Mouse (Mus musculus) kidney, postnatal 14 days (tissue): Measurements from ENCODE around the gene Mid1.
"Not testable (repeated sequence)": the region's sequence is repeated elsewhere in the genome, so short reads cannot be mapped to it uniquely, and the experiment has no call there.

Source experiments
- DNase-seq: peaks from one replicate; pipeline ENCODE4 v3.0.0; 2022; ENCODE audit warnings: mixed read lengths

The Mid1 gene

GRCm38 (mm10) chrX:169890541-169890940, 205.5 kb downstream of the Mid1 start:
- DNase-seq: no peak

GRCm38 (mm10) chrX:169892100-169892499, 207.1 kb downstream of the Mid1 start:
- no peak for DNase-seq

- no peak for DNase-seq
These were observed 207.6 kb downstream of the Mid1 start for GRCm38 (mm10) chrX:169892631-169893030.

GRCm38 (mm10) chrX:169899227-169899950, 214.4 kb downstream of the Mid1 start:
- DNase-seq: no peak

- no peak for DNase-seq
These were observed 217.9 kb downstream of the Mid1 start for GRCm38 (mm10) chrX:169902860-169903259.

GRCm38 (mm10) chrX:169903656-169904055, 218.7 kb downstream of the Mid1 start:
- DNase-seq: no peak

- DNase-seq: peak; percentile 81
These were observed 221.1 kb downstream of the Mid1 start for GRCm38 (mm10) chrX:169906054-169906508.

- no peak for DNase-seq
These were observed 224.9 kb downstream of the Mid1 start for GRCm38 (mm10) chrX:169909898-169910297.

- peak; percentile 68 for DNase-seq
These were observed 230.7 kb downstream of the Mid1 start for GRCm38 (mm10) chrX:169915738-169916137.

GRCm38 (mm10) chrX:169922541-169922940, 237.5 kb downstream of the Mid1 start:
- no peak for DNase-seq

- DNase-seq: no peak
These were observed 238.4 kb downstream of the Mid1 start for GRCm38 (mm10) chrX:169923417-169923816.

- DNase-seq: no peak
These were observed 240.6 kb downstream of the Mid1 start for GRCm38 (mm10) chrX:169925600-169925999.

- DNase-seq: no peak
These were observed 242.3 kb downstream of the Mid1 start for GRCm38 (mm10) chrX:169927110-169927817.

- no peak for DNase-seq
These were observed 245.9 kb downstream of the Mid1 start for GRCm38 (mm10) chrX:169930868-169931267.

- DNase-seq: no peak
These were observed 248.2 kb downstream of the Mid1 start for GRCm38 (mm10) chrX:169933228-169933627.

- DNase-seq: no peak
These were observed 252.2 kb downstream of the Mid1 start for GRCm38 (mm10) chrX:169937119-169937719.

- DNase-seq: no peak
These were observed 255.5 kb downstream of the Mid1 start for GRCm38 (mm10) chrX:169940531-169940930.

GRCm38 (mm10) chrX:169950596-169950995, 265.6 kb downstream of the Mid1 start:
- DNase-seq: no peak

GRCm38 (mm10) chrX:169969337-169969736, 284.3 kb downstream of the Mid1 start:
- peak; percentile 9 for DNase-seq

- DNase-seq: not testable (repeated sequence)
These were observed 284.8 kb downstream of the Mid1 start for GRCm38 (mm10) chrX:169969765-169970164.

GRCm38 (mm10) chrX:169970546-169970945, 285.5 kb downstream of the Mid1 start:
- DNase-seq: not testable (repeated sequence)

- DNase-seq: not testable (repeated sequence)
These were observed 286.6 kb downstream of the Mid1 start for GRCm38 (mm10) chrX:169971562-169971961.

- DNase-seq: peak; percentile 3
These were observed 287.1 kb downstream of the Mid1 start for GRCm38 (mm10) chrX:169972131-169972530.
